Mouse (Mus musculus) heart, embryonic 16.5 days (tissue): Measurements from ENCODE around the gene Fam199x. TPM values are rescaled to one million over a fixed set of nuclear protein-coding genes. Genes with fewer than 3 reads are reported as not detected.

Experiments
- polyA plus RNA-seq: library from polyadenylated mRNA; unstranded; fragments of >200 nt; fragmentation: Nextera tagmentation; extraction: Ambion mirVana; gene quantifications from 2 replicates; pipeline ENCODE4 v1.2.1, GENCODE M21; 2015

The Fam199x gene
- polyA plus RNA-seq, 1 experiment from 2014 or later: 3.5 TPM

Other genes starting within 250 kb of the Fam199x start
- gene Plp1, start 226.9 kb upstream of the Fam199x start, polyA plus RNA-seq: 3.7 and 4.0 TPM in 2 replicates
- gene Rab9b, start 180.8 kb upstream of the Fam199x start, polyA plus RNA-seq: 0.20 and 0.24 TPM in 2 replicates
- not detected in 2 replicates for gene H2bfm, start 122.3 kb upstream of the Fam199x start, polyA plus RNA-seq
- gene Tmsb15b2, start 74.1 kb upstream of the Fam199x start, polyA plus RNA-seq: 8.4 and 10.8 TPM in 2 replicates
- gene Tmsb15l, start 72.7 kb upstream of the Fam199x start, polyA plus RNA-seq: 1.5 and 1.9 TPM in 2 replicates
- 10.1 and 12.4 TPM in 2 replicates for gene Tmsb15b1, start 72.7 kb upstream of the Fam199x start, polyA plus RNA-seq
- gene Zcchc18, start 56.4 kb upstream of the Fam199x start, polyA plus RNA-seq: 1.9 and 2.0 TPM in 2 replicates
- gene Slc25a53, start 11.3 kb upstream of the Fam199x start, polyA plus RNA-seq: 4.5 and 4.9 TPM in 2 replicates
- not detected in 2 replicates for gene Esx1, start 72.5 kb downstream of the Fam199x start, polyA plus RNA-seq